Mouse (Mus musculus) heart, embryonic 10.5 days (tissue): ENCODE measurements around the gene Pdcl2. TPM values are rescaled to one million over a fixed set of nuclear protein-coding genes. Genes with fewer than 3 reads are reported as not detected.

Source experiments
- DNase-seq: peaks from one replicate; pipeline ENCODE4 v3.0.0-alpha.2; 2017; ENCODE audit warnings: low spot score
- H3K27ac ChIP-seq: fragments of 300-500 bp; sonication (generic); 2 replicates; pipeline ENCODE4 v1.5.1; 2016; ENCODE audit warnings: mild to moderate bottlenecking
- H3K27me3 ChIP-seq: fragments of 300-500 bp; sonication (generic); 2 replicates; pipeline ENCODE4 v1.6.1; 2016; ENCODE audit warnings: mild to moderate bottlenecking; ENCODE audit not compliant: poor library complexity, insufficient read depth, severe bottlenecking
- H3K36me3 ChIP-seq: fragments of 300-500 bp; sonication (generic); 2 replicates; pipeline ENCODE4 v1.6.1; 2016; ENCODE audit warnings: mild to moderate bottlenecking, moderate library complexity
- H3K4me1 ChIP-seq: fragments of 300-500 bp; sonication (generic); 2 replicates; pipeline ENCODE4 v1.6.1; 2016; ENCODE audit warnings: mild to moderate bottlenecking
- H3K4me3 ChIP-seq: fragments of 300-500 bp; sonication (generic); 2 replicates; pipeline ENCODE4 v1.5.1; 2016; ENCODE audit warnings: mild to moderate bottlenecking, moderate library complexity
- H3K9me3 ChIP-seq: fragments of 300-500 bp; sonication (generic); 2 replicates; pipeline ENCODE4 v1.6.1; 2016; ENCODE audit warnings: mild to moderate bottlenecking, moderate library complexity
- WGBS: fragments of 180-500 bp; shearing (Covaris S2); methylation state at CpG from one replicate; pipeline ENCODE4 v1.1.7; 2016; 5-methylcytosine and 5-hydroxymethylcytosine counted together
- polyA plus RNA-seq: library from polyadenylated mRNA; unstranded; fragments of >200 nt; fragmentation: Nextera tagmentation; extraction: Ambion mirVana; gene quantifications from 2 replicates; pipeline ENCODE4 v1.2.1, GENCODE M21; 2016

The Pdcl2 gene
- polyA plus RNA-seq, 1 experiment from 2014 or later = not detected

DNA sequence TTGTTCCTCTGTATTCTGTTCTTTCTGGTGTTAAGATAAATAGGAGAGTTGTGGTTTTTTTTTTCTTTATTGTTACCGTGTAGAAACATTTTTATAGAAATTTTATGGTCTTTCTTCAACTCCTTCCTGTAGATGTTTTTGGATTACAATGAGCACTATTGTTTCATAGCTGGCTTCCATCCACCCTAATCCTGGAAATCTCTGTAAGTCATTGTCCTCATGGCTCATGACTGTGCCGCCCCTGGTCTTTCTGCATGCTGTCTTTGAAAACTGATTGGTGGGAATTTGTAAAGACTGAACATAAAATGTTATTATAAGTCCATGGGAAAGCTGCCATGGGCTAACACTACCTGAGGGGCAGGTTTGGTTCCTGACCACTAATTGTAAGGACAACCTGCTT is 3.7 kb downstream of the Pdcl2 start:
- no peak for DNase-seq
- H3K27me3 ChIP-seq = no peaks in the 10 kb centered on the region
- no peak overlapping the region for H3K4me3 ChIP-seq
- no peaks in the 10 kb centered on the region for H3K9me3 ChIP-seq
- no peaks in the 10 kb centered on the region for H3K36me3 ChIP-seq
- no peak overlapping the region for H3K27ac ChIP-seq
- 0 out of 2 replicates have a peak, but pooled peaks cover 3% of the 10 kb centered on the region for H3K4me1 ChIP-seq
- 75% methylated on average over 2 of the region's 2 CpGs for WGBS

DNA sequence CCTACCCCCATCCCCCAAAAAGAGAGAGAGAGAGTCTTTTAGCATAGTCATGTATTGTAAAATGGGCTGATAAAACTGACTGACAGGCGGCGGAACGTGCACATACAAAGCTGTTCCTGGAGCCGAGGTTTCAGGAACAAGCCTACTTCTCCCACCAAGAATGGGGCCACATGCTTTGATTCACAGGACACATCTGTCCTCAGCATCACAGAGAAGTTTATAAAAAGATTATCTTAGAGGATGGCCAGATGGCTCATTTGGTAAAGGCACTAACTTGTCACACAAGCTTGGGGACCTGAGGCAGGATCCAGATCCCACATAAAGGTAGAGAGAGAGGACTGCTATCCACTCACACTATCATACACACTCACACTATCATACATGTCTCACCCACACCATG is 5.8 kb downstream of the Pdcl2 start:
- 82% methylated on average over 4 of the region's 4 CpGs for WGBS
- H3K27me3 ChIP-seq = no peaks in the 10 kb centered on the region

DNA sequence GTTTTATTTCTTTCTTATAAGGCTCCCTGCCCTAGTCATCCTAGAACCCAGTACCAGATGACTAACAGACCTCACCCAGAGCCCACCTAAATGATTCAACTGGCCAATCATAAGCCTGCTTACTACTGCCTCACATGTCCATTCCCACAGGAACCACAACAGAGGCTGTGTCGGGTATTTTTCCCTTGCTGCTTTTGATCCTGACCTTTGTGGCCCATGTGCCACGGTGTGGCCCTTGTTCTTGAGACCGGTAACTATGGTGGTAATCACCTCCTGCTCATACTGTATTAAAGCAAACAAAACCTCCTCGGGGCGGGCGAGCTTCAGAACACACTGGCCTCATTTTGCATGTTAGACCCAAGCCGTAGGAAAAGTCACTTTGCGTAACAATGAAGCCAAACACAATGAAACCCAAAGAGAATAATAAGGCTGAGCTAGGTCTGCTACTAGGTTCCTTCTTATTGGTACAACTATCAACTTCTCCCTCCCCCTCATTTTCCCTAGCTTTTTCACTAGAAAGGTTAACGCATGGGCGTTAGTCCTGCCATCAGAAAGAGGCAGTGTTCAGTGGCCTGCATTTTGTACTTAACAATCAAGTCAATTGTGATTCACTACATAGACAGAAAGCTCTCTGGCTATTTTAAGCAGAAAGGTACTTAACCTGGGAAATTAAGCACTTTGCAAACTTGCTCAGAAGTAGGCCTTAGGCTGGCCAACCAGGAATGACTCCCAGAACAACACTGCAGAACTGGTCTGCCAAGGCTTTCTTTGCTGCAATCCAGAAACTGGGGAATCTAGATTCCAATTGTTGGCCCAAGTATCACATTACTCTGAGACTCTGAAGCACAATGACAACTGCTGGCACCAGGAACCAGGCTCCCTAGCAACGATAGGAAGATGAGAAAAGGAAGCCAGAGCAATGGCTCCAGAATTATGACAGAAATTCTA is 9.4 kb downstream of the Pdcl2 start:
- no peaks in the 10 kb centered on the region for H3K27me3 ChIP-seq
- H3K4me3 ChIP-seq = no peak overlapping the region
- no peaks in the 10 kb centered on the region for H3K36me3 ChIP-seq
- no peaks in the 10 kb centered on the region for H3K4me1 ChIP-seq
- no peaks in the 10 kb centered on the region for H3K9me3 ChIP-seq
- 68% methylated on average over 11 of the region's 11 CpGs for WGBS
- no peak overlapping the region for H3K27ac ChIP-seq
- no peak for DNase-seq

More for the DNA sequence above, 5.8 kb downstream of the Pdcl2 start:
- Histone ChIP-seq H3K27ac (no peak overlapping the region), H3K4me3 (no peak overlapping the region), H3K36me3 (no peaks in the 10 kb centered on the region), H3K9me3 (no peaks in the 10 kb centered on the region), H3K4me1 (no peaks in the 10 kb centered on the region)
- DNase-seq = no peak

DNA sequence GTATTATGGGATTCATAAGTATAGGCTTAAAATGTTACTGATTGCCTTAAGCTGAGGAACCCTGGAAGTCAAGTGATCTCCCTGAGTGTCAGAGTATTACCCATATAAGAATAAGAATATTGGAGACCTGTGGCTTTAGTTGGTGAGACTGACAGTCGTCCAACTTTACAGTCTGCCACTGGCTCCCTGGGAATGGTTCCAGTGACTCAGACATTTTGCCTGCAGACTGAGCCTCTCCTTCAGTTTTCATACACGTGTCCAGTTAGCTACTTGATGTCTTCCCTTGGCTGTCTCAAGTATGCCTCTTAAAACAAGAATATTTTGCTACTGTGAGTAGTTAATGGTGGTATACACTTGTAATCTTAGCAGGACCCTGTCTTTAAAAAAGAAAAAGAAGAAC is 22.8 kb downstream of the Pdcl2 start:
- Histone ChIP-seq H3K36me3 (no peaks in the 10 kb centered on the region), H3K9me3 (no peaks in the 10 kb centered on the region), H3K27ac (no peak overlapping the region), H3K4me1 (peaks cover 7% of the 10 kb centered on the region), H3K27me3 (no peaks in the 10 kb centered on the region), H3K4me3 (no peak overlapping the region)
- DNase-seq = no peak
- 60% methylated on average over 2 of the region's 2 CpGs for WGBS

DNA sequence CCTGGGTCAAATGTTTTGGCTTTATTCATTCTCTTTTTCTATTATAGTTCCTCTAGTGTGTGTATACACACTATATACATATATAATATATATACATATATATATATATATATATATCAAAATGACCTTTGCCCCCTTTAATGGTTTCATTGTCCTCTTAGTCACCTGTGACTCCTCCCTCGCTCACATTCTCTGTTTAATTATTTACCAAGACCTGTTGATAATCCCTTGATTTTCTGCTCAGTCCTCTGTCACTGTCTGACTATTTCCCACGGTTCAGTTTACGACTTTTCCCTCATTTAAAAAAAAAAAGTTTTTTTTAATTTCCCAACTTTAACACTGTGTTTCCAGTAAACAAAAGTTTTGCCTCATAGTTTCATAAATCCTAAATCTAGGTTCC is 24.7 kb downstream of the Pdcl2 start:
- Histone ChIP-seq H3K36me3 (no peaks in the 10 kb centered on the region), H3K27ac (no peak overlapping the region), H3K4me1 (peaks cover 7% of the 10 kb centered on the region), H3K27me3 (no peaks in the 10 kb centered on the region), H3K4me3 (no peak overlapping the region), H3K9me3 (no peaks in the 10 kb centered on the region)
- DNase-seq = no peak
- 74% methylated on average over 3 of the region's 3 CpGs for WGBS

DNA sequence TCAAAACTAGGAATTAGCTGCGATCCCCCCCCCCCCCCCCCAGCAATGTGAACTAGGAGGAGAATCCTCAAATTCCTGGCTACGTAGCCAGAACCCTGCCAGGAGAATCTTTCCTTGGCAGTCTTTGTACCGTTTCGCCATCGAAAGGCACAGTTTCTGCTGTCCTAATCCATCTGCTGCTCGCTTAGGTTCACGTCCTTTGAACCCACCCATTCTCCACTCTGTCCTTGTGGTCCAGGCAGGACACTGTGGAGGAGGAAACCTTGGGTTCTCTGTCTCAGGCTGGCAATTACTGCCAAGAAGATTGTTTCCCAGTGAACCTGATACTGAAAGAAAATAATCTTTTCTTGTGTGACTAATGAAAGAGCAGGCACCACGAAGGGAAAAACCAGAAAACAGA is 25.3 kb downstream of the Pdcl2 start:
- Histone ChIP-seq H3K27me3 (no peaks in the 10 kb centered on the region), H3K36me3 (0 out of 2 replicates have a peak, but pooled peaks cover 2% of the 10 kb centered on the region), H3K4me1 (peaks cover 7% of the 10 kb centered on the region), H3K4me3 (peak overlapping the region; percentile 99), H3K9me3 (no peaks in the 10 kb centered on the region), H3K27ac (no peak overlapping the region; the same call in 1 of the 2 replicates)
- DNase-seq = no peak
- WGBS = 4% methylated on average over 7 of the region's 8 CpGs

DNA sequence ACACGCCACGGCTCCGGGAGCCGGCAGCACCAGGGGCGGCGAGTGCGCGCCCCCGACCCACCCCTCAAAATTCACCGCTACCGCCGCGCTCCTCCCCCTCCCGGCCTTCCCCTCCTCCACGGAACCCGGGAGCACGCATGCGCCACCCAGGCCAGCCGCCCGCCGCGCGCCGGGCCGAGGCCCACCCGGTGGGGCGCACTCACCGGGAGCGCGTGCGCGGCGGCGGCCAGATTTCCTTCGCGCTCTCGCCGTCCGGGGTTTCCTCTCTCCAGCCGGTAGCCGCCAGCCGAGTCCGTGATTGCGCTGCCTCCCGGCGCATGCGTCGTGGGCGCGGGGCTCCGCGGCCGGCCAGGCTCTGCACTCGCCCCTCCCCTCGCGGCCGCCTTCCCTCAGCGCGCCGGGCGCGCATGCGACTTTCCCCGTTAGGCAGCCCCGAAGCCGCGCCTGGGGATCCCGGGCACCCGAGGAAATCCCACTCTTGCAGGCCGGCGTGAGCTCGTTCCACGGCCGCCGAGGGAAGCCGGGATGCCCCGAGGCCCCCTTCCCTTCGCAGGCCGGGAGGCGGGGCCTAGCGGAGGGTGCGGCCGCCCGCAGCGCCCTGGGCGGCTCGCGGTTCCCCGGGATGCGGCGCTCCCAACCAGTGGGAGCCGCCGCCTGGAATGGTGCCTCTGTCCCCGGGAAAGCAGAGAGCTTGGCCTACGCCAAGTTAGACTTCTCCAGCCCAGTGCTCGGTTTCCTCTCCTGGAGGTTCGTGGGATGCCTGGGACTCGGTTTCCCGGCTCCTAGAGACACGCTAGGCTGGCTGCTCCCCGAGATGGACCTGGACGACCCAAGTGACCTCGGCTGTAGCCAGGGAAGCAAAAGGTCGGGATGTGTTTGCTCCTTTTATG is 26.3 kb downstream of the Pdcl2 start, which contains the start of gene Clock:
Clock (minus strand) TSS at position 341 of the 890 bp plus-strand sequence.
- DNase-seq = peak; percentile 93
- WGBS = under 1% methylated on average over 103 of the region's 104 CpGs
- Histone ChIP-seq H3K4me3 (peak within 1 kb of the TSS; percentile 99), H3K27me3 (no peaks in the 10 kb centered on the region), H3K36me3 (0 out of 2 replicates have a peak, but pooled peaks cover 2% of the 10 kb centered on the region), H3K27ac (peak within 1 kb of the TSS; percentile 98), H3K9me3 (no peaks in the 10 kb centered on the region), H3K4me1 (peaks cover 7% of the 10 kb centered on the region)

DNA sequence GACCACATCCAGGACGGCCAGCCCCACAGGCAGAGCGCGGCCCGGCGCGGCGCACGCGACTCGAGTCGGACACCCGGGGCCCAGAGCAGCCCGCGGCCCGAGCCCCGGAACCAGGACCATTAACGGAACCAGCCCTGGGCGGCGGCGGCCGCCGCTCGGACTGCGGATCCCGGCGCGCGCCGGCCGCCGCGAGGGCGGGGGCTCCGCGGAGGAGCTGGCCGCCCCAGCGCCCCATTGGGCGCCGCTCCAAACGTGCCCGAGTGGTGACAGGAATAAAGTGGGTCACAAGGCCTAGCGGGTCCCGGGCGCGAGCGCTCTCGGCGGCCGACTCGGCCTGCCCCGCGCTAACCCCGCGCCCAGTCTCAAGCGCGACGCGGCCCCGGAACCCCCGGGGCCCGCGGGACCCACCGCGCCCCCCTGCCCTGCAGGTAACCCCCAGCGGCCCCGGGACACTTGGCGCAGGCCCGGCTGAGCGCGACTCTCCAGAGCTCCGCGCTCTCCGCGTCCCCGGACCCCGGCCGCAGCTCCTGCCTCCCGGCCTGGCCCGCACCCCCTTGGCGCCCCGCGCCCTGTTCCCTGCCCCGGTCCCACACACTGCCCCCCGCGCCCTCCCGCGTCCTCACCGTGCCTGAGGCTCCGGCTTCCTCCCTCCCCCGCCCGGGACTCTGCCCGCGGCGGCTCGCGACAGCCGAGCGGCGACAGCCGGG is 27.1 kb downstream of the Pdcl2 start:
- Histone ChIP-seq H3K9me3 (no peaks in the 10 kb centered on the region), H3K4me1 (peaks cover 7% of the 10 kb centered on the region), H3K27me3 (no peaks in the 10 kb centered on the region), H3K36me3 (0 out of 2 replicates have a peak, but pooled peaks cover 2% of the 10 kb centered on the region), H3K4me3 (peak overlapping the region; percentile 99), H3K27ac (peak overlapping the region; percentile 98)
- DNase-seq = peak; percentile 82
- WGBS = under 1% methylated on average over 92 of the region's 100 CpGs

DNA sequence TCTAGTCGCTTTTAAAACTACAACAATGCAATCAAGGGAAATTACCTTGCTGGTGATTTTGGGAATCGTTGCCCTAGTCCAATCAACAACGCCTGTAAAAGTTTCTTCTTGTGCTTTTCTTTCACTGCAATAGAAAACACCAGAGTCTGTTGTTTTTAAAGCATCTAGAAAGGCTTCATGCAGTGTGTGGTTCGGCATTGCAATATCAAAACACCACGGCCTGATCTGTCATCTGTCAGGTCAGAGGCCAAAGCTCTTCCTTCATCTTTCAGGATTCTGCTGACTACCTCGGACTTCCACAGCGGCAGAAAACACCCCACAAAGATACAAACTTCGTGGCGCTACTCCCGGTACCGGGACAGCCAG is 27.6 kb downstream of the Pdcl2 start:
- no peaks in the 10 kb centered on the region for H3K9me3 ChIP-seq
- WGBS = 7% methylated on average over 11 of the region's 11 CpGs
- DNase-seq = no peak
- peaks cover 7% of the 10 kb centered on the region for H3K4me1 ChIP-seq
- H3K36me3 ChIP-seq = 0 out of 2 replicates have a peak, but pooled peaks cover 2% of the 10 kb centered on the region
- H3K4me3 ChIP-seq = peak overlapping the region; percentile 99
- no peaks in the 10 kb centered on the region for H3K27me3 ChIP-seq
- peak overlapping the region; percentile 98 for H3K27ac ChIP-seq

DNA sequence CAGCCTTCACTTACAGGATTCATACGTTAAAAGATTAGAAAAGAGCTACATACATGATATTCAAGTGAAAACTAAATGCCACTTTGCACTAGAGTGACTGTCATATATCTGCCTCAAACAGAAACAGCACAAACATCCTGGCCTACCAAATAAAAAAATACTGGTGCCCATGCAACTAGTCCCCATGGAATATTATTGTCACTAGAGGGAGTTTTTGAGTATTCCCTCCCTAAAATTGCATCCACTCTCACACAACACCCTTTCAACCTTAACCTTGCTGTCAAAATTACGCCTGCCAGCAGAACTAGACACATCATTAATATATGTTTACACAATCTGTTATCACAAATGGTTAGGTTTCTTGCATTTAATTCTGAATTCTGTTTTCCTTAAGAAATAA is 28.9 kb downstream of the Pdcl2 start:
- no peaks in the 10 kb centered on the region for H3K9me3 ChIP-seq
- H3K4me3 ChIP-seq = no peak overlapping the region
- WGBS = 94% methylated on average over 2 of the region's 2 CpGs
- peaks cover 7% of the 10 kb centered on the region for H3K4me1 ChIP-seq
- DNase-seq = no peak
- H3K27ac ChIP-seq = no peak overlapping the region
- H3K36me3 ChIP-seq = 0 out of 2 replicates have a peak, but pooled peaks cover 2% of the 10 kb centered on the region
- H3K27me3 ChIP-seq = no peaks in the 10 kb centered on the region

DNA sequence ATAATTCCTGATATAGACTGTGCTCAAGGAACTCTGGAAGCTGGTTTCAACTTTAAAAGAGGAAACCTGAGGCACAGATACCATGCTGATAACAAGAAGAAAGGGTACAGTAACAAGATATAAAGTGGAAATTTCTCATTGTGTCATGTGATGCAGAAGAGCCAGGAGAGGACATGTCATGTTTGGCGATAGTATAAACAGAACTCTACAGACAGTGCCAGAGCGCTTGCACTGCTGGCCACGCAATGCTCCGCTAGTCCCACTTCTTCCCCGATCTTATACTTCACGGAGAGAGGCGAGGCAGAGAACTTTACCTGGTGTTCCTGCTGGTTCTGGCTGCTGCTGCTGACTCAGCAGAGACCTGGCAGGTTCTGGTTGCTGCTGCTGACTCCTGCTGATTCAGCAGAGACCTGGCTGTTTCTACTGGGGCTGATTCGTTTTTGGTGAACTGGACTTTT is 41.7 kb downstream of the Pdcl2 start:
- Histone ChIP-seq H3K4me1 (no peaks in the 10 kb centered on the region), H3K27ac (no peak overlapping the region), H3K9me3 (no peaks in the 10 kb centered on the region), H3K27me3 (no peaks in the 10 kb centered on the region), H3K36me3 (no peaks in the 10 kb centered on the region), H3K4me3 (no peak overlapping the region)
- no peak for DNase-seq
- WGBS = 84% methylated on average over 8 of the region's 8 CpGs

DNA sequence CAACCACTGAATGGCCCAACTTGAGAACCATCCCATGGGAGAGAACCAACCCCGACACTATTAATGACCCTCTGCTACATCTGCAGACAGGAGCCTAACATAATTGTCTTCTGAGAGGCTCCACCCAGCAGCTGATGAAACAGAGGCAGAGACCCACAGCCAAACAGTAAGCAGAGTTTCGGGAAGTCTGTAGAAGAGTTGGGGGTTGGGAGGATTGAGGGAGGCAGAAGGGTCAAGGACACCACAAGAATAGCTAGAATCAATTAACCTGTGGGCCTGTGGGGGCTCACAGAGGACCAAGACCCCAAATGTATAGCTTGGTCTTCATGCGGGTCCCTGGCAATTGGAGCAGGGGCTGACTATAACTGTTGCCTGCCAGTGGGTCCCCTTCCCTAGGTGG is 42.7 kb downstream of the Pdcl2 start:
- no peak for DNase-seq
- 87% methylated on average over 3 of the region's 3 CpGs for WGBS
- H3K36me3 ChIP-seq = no peaks in the 10 kb centered on the region
- no peak overlapping the region for H3K4me3 ChIP-seq
- no peaks in the 10 kb centered on the region for H3K9me3 ChIP-seq
- H3K27me3 ChIP-seq = no peaks in the 10 kb centered on the region
- H3K4me1 ChIP-seq = no peaks in the 10 kb centered on the region; the same call in 1 of the 2 replicates
- H3K27ac ChIP-seq = no peak overlapping the region
